Mouse (Mus musculus): ENCODE results near the gene Osbpl6.

GRCm38 (mm10) chr2:76590221-76590620 lies 183.9 kb downstream of the Osbpl6 start:
- no peak for TF ChIP-seq POLR2A (IDR thresholded peaks at IDR 0.05; ENCODE audit: extremely low read depth, insufficient read depth, low read length)
- TF ChIP-seq CTCF (IDR thresholded peaks at IDR 0.05; ENCODE audit: extremely low read depth, insufficient read depth, low read length): no peak

All from cortical plate, adult 2 months (tissue).